Mouse (Mus musculus): ENCODE results near the gene Zfp866.

Zfp866 gene

GRCm38 (mm10) chr8:69717232-69717580 lies 73.8 kb downstream of the Zfp866 start:
- no peak for DNase-seq (ENCODE audit: low read depth in 1 of 2, low spot score in 2 of 2)

DNA sequence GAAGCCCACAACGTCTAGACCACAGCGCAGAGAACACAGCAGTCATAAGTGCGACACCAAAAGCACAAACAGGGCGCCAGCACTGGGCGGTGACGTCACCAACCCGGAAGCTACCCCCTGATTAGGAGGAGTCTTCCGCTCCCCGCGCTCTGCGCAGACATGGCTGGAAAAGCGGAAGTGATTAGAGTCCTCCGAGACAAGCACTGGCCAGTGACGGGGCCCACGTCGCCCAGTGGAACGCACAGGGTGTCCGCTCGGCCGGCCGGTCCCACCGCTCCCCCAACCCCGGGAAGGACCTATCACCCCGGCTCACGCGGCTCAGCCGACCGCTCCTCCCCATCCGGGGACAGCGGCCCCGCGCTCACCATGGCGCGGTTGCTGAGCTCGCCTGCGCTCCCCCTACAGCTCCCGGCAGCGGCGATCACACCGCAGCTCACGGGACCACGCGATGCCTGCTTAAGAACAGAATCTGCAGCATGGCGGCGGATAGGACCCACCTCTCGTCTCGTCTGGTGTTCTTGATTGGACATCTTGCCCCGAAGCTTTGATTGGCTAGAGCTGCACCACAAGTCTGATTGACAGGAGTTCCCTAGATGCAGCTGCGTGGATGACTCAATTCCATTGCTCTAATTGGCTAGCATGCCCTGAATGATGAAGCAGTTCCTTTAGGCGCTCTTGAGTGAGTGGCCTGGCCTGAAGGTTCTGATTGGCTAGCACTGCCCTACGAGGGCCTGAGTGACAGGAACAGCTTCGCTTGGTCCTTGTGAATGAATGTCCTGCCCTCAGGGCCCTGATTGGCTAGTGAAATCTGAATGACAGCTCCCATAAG lies 74.4 kb downstream of the Zfp866 start:
- DNase-seq (ENCODE audit: low read depth in 1 of 2, low spot score in 2 of 2), result peak; percentile 91 to 92

- no peak for DNase-seq (ENCODE audit: low read depth in 1 of 2, low spot score in 2 of 2)
Measured at GRCm38 (mm10) chr8:69715366-69715765, 75.6 kb downstream of the Zfp866 start.

DNA sequence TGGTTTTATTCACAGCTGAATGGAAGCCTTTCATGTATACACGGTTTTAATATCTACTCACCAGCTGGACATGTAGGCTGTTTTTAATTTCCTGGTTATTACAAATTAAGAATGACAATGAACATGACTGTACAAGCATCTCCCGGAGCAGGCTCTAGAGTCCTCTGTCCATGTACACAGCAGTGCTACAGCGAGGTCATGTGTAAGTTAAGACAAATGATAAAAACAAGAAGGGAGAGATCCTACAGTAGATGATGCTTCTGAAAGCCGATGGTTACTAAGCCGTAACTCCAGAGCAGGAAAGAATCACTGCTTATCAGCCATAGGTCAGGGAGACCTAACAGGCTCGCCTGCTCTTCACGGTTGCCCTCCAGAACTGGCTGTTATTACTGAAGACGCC lies 77.5 kb downstream of the Zfp866 start:
- no peak for DNase-seq (ENCODE audit: low read depth in 1 of 2, low spot score in 2 of 2)

Data from monocyte, adult 2 months (primary cell).